Mouse (Mus musculus): ENCODE results near the gene Cped1.

- TF ChIP-seq POLR2A (IDR thresholded peaks at IDR 0.05; ENCODE audit: insufficient read length, low read depth): no peak
- no peak for TF ChIP-seq MYOD1 (IDR thresholded peaks at IDR 0.05; ENCODE audit: control insufficient read depth in 1 of 3, insufficient read length in 2 of 3, low read depth in 2 of 3)
- no peak for TF ChIP-seq TCF12 (IDR thresholded peaks at IDR 0.05; ENCODE audit: insufficient read depth, poor library complexity, severe bottlenecking)
These were observed 296.7 kb downstream of the Cped1 start for GRCm38 (mm10) chr6:22282405-22282804.
